ENCODE assay signal across 9 mouse cellular contexts in the genomic region with DNA sequence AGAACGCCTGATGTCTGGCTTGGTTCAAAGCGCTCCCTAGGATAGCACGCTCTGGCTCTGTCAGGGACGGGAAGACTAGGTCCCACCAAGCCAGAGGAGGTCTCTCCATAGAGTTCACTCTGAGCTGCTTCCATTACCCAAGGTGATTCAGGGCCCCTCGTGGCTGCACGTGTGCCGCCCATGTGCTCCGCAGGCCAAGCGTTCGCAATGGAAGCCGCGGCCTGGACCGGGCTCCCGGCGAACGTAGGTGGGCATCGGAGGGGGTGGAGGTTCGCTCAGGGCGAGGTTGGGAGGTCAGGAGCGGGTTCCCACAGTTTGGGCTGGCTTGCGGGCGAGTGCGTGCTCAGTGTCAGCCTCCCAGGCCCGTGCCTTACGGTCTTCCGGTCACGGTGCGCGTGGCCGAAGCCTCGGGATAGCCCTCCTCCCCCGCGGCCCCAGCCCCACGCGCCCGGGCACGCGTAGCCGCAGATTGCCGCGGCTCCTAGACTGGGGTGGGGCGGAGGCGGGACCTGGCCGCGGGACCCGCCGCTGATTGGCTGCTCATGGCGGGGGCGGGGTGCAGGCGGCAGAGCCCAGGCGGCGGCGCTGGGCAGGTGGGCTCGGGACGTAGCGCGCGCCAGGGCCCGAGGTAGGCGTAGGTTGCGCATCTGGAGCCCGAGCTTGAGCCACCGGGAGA. TPM values are rescaled to one million over a fixed set of nuclear protein-coding genes. Genes with fewer than 3 reads are reported as not detected.
DNase-seq lines count a peak whose midpoint lies in the region; ATAC-seq and TF ChIP-seq lines count a peak whose summit lies in the region.
"Had no signal": no experiment of that assay in that cellular context is flagged by ENCODE, and none has a peak within 500 bp of the region (broad histone marks: within the 10 kb centered on the region; RNA-seq: fewer than 3 reads in every experiment).

No protein-coding gene starts in this region.

- no peak for TF ChIP-seq EP300 in ES-Bruce4 (IDR thresholded peaks at IDR 0.05; ENCODE audit: insufficient read depth, low read depth, low read length)

- no peaks in the 10 kb centered on the region for H3K36me3 ChIP-seq in ES-Bruce4 (ENCODE audit: control insufficient read depth, insufficient read depth, low read length, poor library complexity, severe bottlenecking)
- no peaks in the 10 kb centered on the region for H3K36me3 ChIP-seq in lung, embryonic 14.5 days (ENCODE audit: insufficient read depth)
- H3K36me3 ChIP-seq in thymus, adult 2 months (ENCODE audit: control insufficient read depth, insufficient read depth, low read length) = no peaks in the 10 kb centered on the region
- H3K36me3 ChIP-seq: G1E had no signal

- no peak for TF ChIP-seq POLR2A in ES-Bruce4 (IDR thresholded peaks at IDR 0.05; ENCODE audit: insufficient read depth, low read length)
- peak; percentile 45; the same call in 1 of the 2 replicates for TF ChIP-seq POLR2A in cerebellum, adult 2 months (IDR thresholded peaks at IDR 0.05; ENCODE audit: borderline replicate concordance, insufficient read depth, low read length)
- peak; percentile 28; the same call in 1 of the 2 replicates for TF ChIP-seq POLR2A in thymus, adult 2 months (IDR thresholded peaks at IDR 0.05; ENCODE audit: control insufficient read depth, extremely low read depth, insufficient read depth, low read length, poor library complexity)

- H3K9ac ChIP-seq in ES-Bruce4 (ENCODE audit: low read depth, poor library complexity, severe bottlenecking) = peak overlapping the region; percentile 91
- H3K9ac ChIP-seq in lung, embryonic 14.5 days = peak overlapping the region; percentile 40

- ATAC-seq in frontal cortex, adult (ENCODE audit: low TSS enrichment) = peak; percentile 60
- peak; percentile 71 to 72 for ATAC-seq in hematopoietic stem cell, adult 5-6 weeks (replicated peaks in 1 of 2; ENCODE audit: insufficient read depth in 1 of 2, low FRiP score in 2 of 2, low TSS enrichment in 1 of 2, low read depth in 1 of 2, poor library complexity in 2 of 2, severe bottlenecking in 2 of 2)
- peak; percentile 91 for ATAC-seq in lung, embryonic 14.5 days (ENCODE audit: insufficient read depth)

- peak overlapping the region; percentile 95 for H3K4me2 ChIP-seq in lung, embryonic 14.5 days

- TF ChIP-seq CTCF in ES-Bruce4 (IDR thresholded peaks at IDR 0.05; ENCODE audit: low read depth, low read length) = no peak
- TF ChIP-seq CTCF in cerebellum, adult 2 months (IDR thresholded peaks at IDR 0.05; ENCODE audit: borderline replicate concordance, insufficient read depth, low read depth, low read length) = no peak
- no peak for TF ChIP-seq CTCF in lung, embryonic 14.5 days (IDR thresholded peaks at IDR 0.05; ENCODE audit: low read depth)
- no peak for TF ChIP-seq CTCF in thymus, adult 2 months (IDR thresholded peaks at IDR 0.05; ENCODE audit: borderline replicate concordance, control insufficient read depth, extremely low read depth, insufficient read depth, low read length, poor library complexity)

- peak; percentile 90 to 91 for DNase-seq in cerebellum, adult 2 months
- DNase-seq in layer of hippocampus, adult 8-10 months (ENCODE audit: low spot score in 2 of 2) = peak; percentile 56 to 80
- peak; percentile 80 for DNase-seq in lung, embryonic 14.5 days
- DNase-seq in ovary, postnatal 10 days (ENCODE audit: low spot score) = peak; percentile 86
- DNase-seq in thymus, adult 2 months = peak; percentile 83

- H3K4me3 ChIP-seq in ES-Bruce4 (ENCODE audit: low read depth, low read length) = peak overlapping the region; percentile 77
- H3K4me3 ChIP-seq in cerebellum, adult 2 months (replicated peaks; ENCODE audit: insufficient read depth, low read depth, low read length) = peak overlapping the region; percentile 84
- H3K4me3 ChIP-seq in lung, embryonic 14.5 days (ENCODE audit: low read depth, low read length) = peak overlapping the region; percentile 46
- H3K4me3 ChIP-seq in thymus, adult 2 months (ENCODE audit: control insufficient read depth, insufficient read depth, low read length) = peak overlapping the region; percentile 58

- no peaks in the 10 kb centered on the region for H3K9me3 ChIP-seq in ES-Bruce4 (replicated peaks; ENCODE audit: control insufficient read depth, insufficient read depth, low read length, poor library complexity, severe bottlenecking)
- H3K9me3 ChIP-seq in lung, embryonic 14.5 days (ENCODE audit: low read depth, low read length) = no peaks in the 10 kb centered on the region

- no peak overlapping the region for H3K27ac ChIP-seq in ES-Bruce4 (ENCODE audit: insufficient read depth, low read length)
- H3K27ac ChIP-seq in cerebellum, adult 2 months (ENCODE audit: insufficient read depth, low read length) = 0 out of 2 replicates have a peak overlapping the region, but pooled peaks have one; percentile 38
- H3K27ac ChIP-seq in lung, embryonic 14.5 days (ENCODE audit: low read depth) = no peak overlapping the region
- no peak overlapping the region for H3K27ac ChIP-seq in thymus, adult 2 months (ENCODE audit: control insufficient read depth, insufficient read depth, low read length)

- WGBS in cerebellum, adult 2 months = 4% methylated on average over 63 of the region's 63 CpGs
- WGBS in lung, embryonic 14.5 days = 1% methylated on average over 63 of the region's 63 CpGs
- WGBS in thymus, adult 2 months = 4% methylated on average over 62 of the region's 63 CpGs

- peaks cover 18% of the 10 kb centered on the region for H3K27me3 ChIP-seq in ES-Bruce4 (ENCODE audit: control insufficient read depth, insufficient read depth, low read length, poor library complexity, severe bottlenecking)
- no peaks in the 10 kb centered on the region for H3K27me3 ChIP-seq in cerebellum, adult 2 months (ENCODE audit: control insufficient read depth, insufficient read depth, low read length)
- peaks cover 44% of the 10 kb centered on the region for H3K27me3 ChIP-seq in lung, embryonic 14.5 days (ENCODE audit: insufficient read depth, low read length)
- peaks cover 14% of the 10 kb centered on the region for H3K27me3 ChIP-seq in thymus, adult 2 months (ENCODE audit: control insufficient read depth, insufficient read depth, low read length)

- peaks cover 2% of the 10 kb centered on the region for H3K4me1 ChIP-seq in ES-Bruce4 (ENCODE audit: control insufficient read depth, insufficient read depth, low read length)
- peaks cover 29% of the 10 kb centered on the region for H3K4me1 ChIP-seq in cerebellum, adult 2 months (ENCODE audit: control insufficient read depth, insufficient read depth, low read length)
- H3K4me1 ChIP-seq in lung, embryonic 14.5 days (ENCODE audit: insufficient read depth) = peaks cover 3% of the 10 kb centered on the region; the same call in 1 of the 2 replicates
- H3K4me1 ChIP-seq in thymus, adult 2 months (replicated peaks; ENCODE audit: control insufficient read depth, insufficient read depth, low read length) = peaks cover 14% of the 10 kb centered on the region

RNA-seq across cellular contexts. Expression of gene Rasd2, which starts 1.0 kb away (rescaled TPM):
- 7.6 and 9.4 TPM in 2 replicates for polyA plus RNA-seq in ES-Bruce4 (2011; ENCODE audit: insufficient read depth, insufficient read length, low read depth, missing spikeins)
- 20.5 and 22.2 TPM in 2 replicates for polyA plus RNA-seq in cerebellum, adult 2 months (2012; rRNA removed)
- 0.15 TPM in 1 of 2 replicates, not detected in the other for total RNA-seq in hematopoietic stem cell, adult 5-6 weeks (2017)
- total RNA-seq in layer of hippocampus, adult 8-10 months (2022) = 10 to 100 TPM; 52.3 to 75.1 (median 64.2) TPM
- 0.78 and 1.2 TPM in 2 replicates for polyA plus RNA-seq in lung, embryonic 14.5 days (2014; fragmentation: Nextera tagmentation; extraction: Ambion mirVana)
- polyA plus RNA-seq in thymus, adult 2 months (2012; rRNA removed) = 2.1 and 2.4 TPM in 2 replicates
- polyA plus RNA-seq: G1E had no signal
